ENCODE assay signal across 14 mouse cellular contexts in the genomic region with DNA sequence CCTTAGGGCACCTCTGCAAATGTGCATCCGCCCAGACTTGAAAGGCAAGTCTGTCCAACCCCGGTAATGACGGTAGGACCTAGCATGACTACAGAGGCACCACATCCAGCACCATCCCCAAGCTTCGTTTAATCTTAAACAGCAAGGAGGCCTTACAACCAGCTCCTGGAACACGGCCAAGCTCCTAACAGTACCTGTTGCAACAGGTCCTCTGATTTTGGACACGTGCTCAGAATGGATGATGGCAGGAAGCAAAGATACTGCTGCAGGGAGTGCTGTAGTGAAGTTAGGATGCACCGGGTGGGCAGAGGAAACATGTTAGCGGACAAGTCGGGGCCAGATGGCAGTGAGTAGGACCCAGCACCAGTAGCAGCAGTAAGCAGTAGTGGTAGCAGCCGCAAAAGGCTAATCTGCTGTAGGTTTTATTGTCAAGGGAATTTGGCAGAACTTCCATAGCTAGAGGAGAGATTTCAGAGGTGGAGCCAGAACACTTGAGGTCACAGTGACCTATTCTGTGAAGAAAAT.
A peak's percentile ranks its signal among the peaks of the same experiment; 100 is the strongest.
DNase-seq lines count a peak whose midpoint lies in the region; ATAC-seq and TF ChIP-seq lines count a peak whose summit lies in the region.
"Had no signal": no experiment of that assay in that cellular context is flagged by ENCODE, and none has a peak within 500 bp of the region (broad histone marks: within the 10 kb centered on the region; RNA-seq: fewer than 3 reads in every experiment).

No protein-coding gene starts in this region.

- ATAC-seq in hindbrain, embryonic 11.5 days (ENCODE audit: low FRiP score) = no peak
- no peak for ATAC-seq in hindbrain, embryonic 14.5 days (ENCODE audit: low FRiP score)
- 0 out of 2 replicates have a peak, but pooled peaks have one; percentile 34 for ATAC-seq in hindbrain, embryonic 16.5 days
- ATAC-seq in intestine, postnatal 0 days = no peak
- ATAC-seq in megakaryocyte progenitor cell, adult 5-6 weeks (replicated peaks; ENCODE audit: poor library complexity) = no peak
- ATAC-seq: inflammation-experienced regulatory T-cells, adult 6 months had no signal

- no peaks in the 10 kb centered on the region for H3K27me3 ChIP-seq in hindbrain, embryonic 11.5 days (ENCODE audit: control insufficient read depth, insufficient read depth, low read length)
- H3K27me3 ChIP-seq in hindbrain, embryonic 14.5 days (ENCODE audit: control insufficient read depth, insufficient read depth, low read length) = no peaks in the 10 kb centered on the region
- H3K27me3 ChIP-seq in hindbrain, embryonic 16.5 days (replicated peaks; ENCODE audit: control insufficient read depth, insufficient read depth, low read length) = no peaks in the 10 kb centered on the region
- no peaks in the 10 kb centered on the region for H3K27me3 ChIP-seq in intestine, postnatal 0 days (replicated peaks; ENCODE audit: control insufficient read depth, insufficient read depth, low read length)
- H3K27me3 ChIP-seq: CH12.LX had no signal

- no peaks in the 10 kb centered on the region for H3K9me3 ChIP-seq in hindbrain, embryonic 11.5 days (ENCODE audit: control insufficient read depth, low read length)
- H3K9me3 ChIP-seq in hindbrain, embryonic 14.5 days (ENCODE audit: control insufficient read depth, low read length) = no peaks in the 10 kb centered on the region
- H3K9me3 ChIP-seq in hindbrain, embryonic 16.5 days (ENCODE audit: control insufficient read depth, low read length) = no peaks in the 10 kb centered on the region
- H3K9me3 ChIP-seq in intestine, postnatal 0 days (ENCODE audit: control insufficient read depth) = no peaks in the 10 kb centered on the region

- TF ChIP-seq CTCF in intestine, postnatal 0 days (IDR thresholded peaks at IDR 0.05; ENCODE audit: low read depth) = no peak

- WGBS in hindbrain, embryonic 11.5 days = 78% methylated on average over 10 of the region's 10 CpGs
- 70% methylated on average over 10 of the region's 10 CpGs for WGBS in hindbrain, embryonic 14.5 days
- WGBS in hindbrain, embryonic 16.5 days = 67% methylated on average over 10 of the region's 10 CpGs
- 81% methylated on average over 10 of the region's 10 CpGs for WGBS in intestine, postnatal 0 days

- H3K4me1 ChIP-seq in hindbrain, embryonic 11.5 days (replicated peaks; ENCODE audit: control insufficient read depth, insufficient read depth, low read length) = no peaks in the 10 kb centered on the region
- no peaks in the 10 kb centered on the region for H3K4me1 ChIP-seq in hindbrain, embryonic 14.5 days (replicated peaks; ENCODE audit: control insufficient read depth, insufficient read depth, low read length)
- no peaks in the 10 kb centered on the region for H3K4me1 ChIP-seq in hindbrain, embryonic 16.5 days (ENCODE audit: control insufficient read depth, insufficient read depth, low read depth, low read length)
- no peaks in the 10 kb centered on the region for H3K4me1 ChIP-seq in intestine, postnatal 0 days (replicated peaks; ENCODE audit: control insufficient read depth, insufficient read depth, low read length)

- no peak overlapping the region for H3K4me3 ChIP-seq in hindbrain, embryonic 11.5 days (ENCODE audit: low read depth, low read length)
- no peak overlapping the region for H3K4me3 ChIP-seq in hindbrain, embryonic 14.5 days (replicated peaks; ENCODE audit: low read length)
- no peak overlapping the region for H3K4me3 ChIP-seq in hindbrain, embryonic 16.5 days (ENCODE audit: low read length)
- H3K4me3 ChIP-seq in intestine, postnatal 0 days (ENCODE audit: low read depth, low read length) = no peak overlapping the region
- H3K4me3 ChIP-seq: erythroblast, embryonic 14.5 days; myocyte had no signal

- H3K27ac ChIP-seq in hindbrain, embryonic 11.5 days (ENCODE audit: low read depth, low read length) = no peak overlapping the region
- no peak overlapping the region for H3K27ac ChIP-seq in hindbrain, embryonic 14.5 days
- H3K27ac ChIP-seq in hindbrain, embryonic 16.5 days (ENCODE audit: low read depth, low read length) = no peak overlapping the region
- H3K27ac ChIP-seq in intestine, postnatal 0 days (ENCODE audit: low read depth, low read length) = no peak overlapping the region

- H3K36me3 ChIP-seq in hindbrain, embryonic 11.5 days (ENCODE audit: control insufficient read depth, insufficient read depth, low read length) = no peaks in the 10 kb centered on the region
- no peaks in the 10 kb centered on the region for H3K36me3 ChIP-seq in hindbrain, embryonic 14.5 days (replicated peaks; ENCODE audit: control insufficient read depth, insufficient read depth)
- H3K36me3 ChIP-seq in hindbrain, embryonic 16.5 days (ENCODE audit: control insufficient read depth, insufficient read depth, low read length) = no peaks in the 10 kb centered on the region
- H3K36me3 ChIP-seq in intestine, postnatal 0 days (ENCODE audit: control insufficient read depth, insufficient read depth) = no peaks in the 10 kb centered on the region

- peak; percentile 6 for DNase-seq in hindbrain, embryonic 11.5 days (ENCODE audit: low spot score)
- DNase-seq in hindbrain, embryonic 14.5 days (ENCODE audit: low spot score) = no peak
- DNase-seq in right cerebral cortex, postnatal 4 days = peak; percentile 10
- DNase-seq in right cerebral cortex, postnatal 25 days = no peak
- no peak for DNase-seq in frontal cortex, postnatal 25 days (ENCODE audit: low spot score in 2 of 2)
- DNase-seq: adrenal gland, postnatal 36 days had no signal

- no peak overlapping the region for H3K4me2 ChIP-seq in hindbrain, embryonic 11.5 days (replicated peaks; ENCODE audit: low read depth, low read length)
- H3K4me2 ChIP-seq in hindbrain, embryonic 14.5 days (replicated peaks) = no peak overlapping the region
- H3K4me2 ChIP-seq in hindbrain, embryonic 16.5 days (ENCODE audit: low read length) = peak overlapping the region; percentile 39; the same call in 1 of the 2 replicates
- no peak overlapping the region for H3K4me2 ChIP-seq in intestine, postnatal 0 days (replicated peaks; ENCODE audit: low read depth)
- H3K4me2 ChIP-seq: liver, embryonic 11.5 days had no signal

- no peak overlapping the region for H3K9ac ChIP-seq in hindbrain, embryonic 11.5 days (ENCODE audit: low read depth, low read length)
- no peak overlapping the region for H3K9ac ChIP-seq in hindbrain, embryonic 14.5 days
- no peak overlapping the region for H3K9ac ChIP-seq in hindbrain, embryonic 16.5 days (ENCODE audit: low read depth, low read length)
- H3K9ac ChIP-seq in intestine, postnatal 0 days (ENCODE audit: low read depth, low read length) = no peak overlapping the region

Comparison
In these comparisons a context has a peak if more than half of its experiments do, and no peak if none do; other contexts are left out.
1. DNase-seq: peak in hindbrain, embryonic 11.5 days (single experiment) and right cerebral cortex, postnatal 4 days (single experiment); none in hindbrain, embryonic 14.5 days (single experiment), right cerebral cortex, postnatal 25 days (single experiment) and frontal cortex, postnatal 25 days (0 of 2).